Mouse (Mus musculus) brain, embryonic 14.5 days (tissue): Measurements from ENCODE around the gene Sdf2l1.

Experiments used
- CTCF ChIP-seq: fragments of 200-500 bp; IDR thresholded peaks from 2 replicates; pipeline ENCODE4 v1.5.1; 2012; ENCODE audit warnings: inconsistent platforms, mild to moderate bottlenecking, moderate library complexity, borderline replicate concordance; ENCODE audit not compliant: insufficient read depth, insufficient read length; ENCODE audit errors: extremely low read depth
- POLR2A ChIP-seq: fragments of 200-500 bp; IDR thresholded peaks from 2 replicates; pipeline ENCODE4 v1.6.1; 2012; ENCODE audit warnings: mild to moderate bottlenecking, inconsistent platforms, borderline replicate concordance; ENCODE audit not compliant: poor library complexity, insufficient read depth, insufficient read length, severe bottlenecking; ENCODE audit errors: extremely low read depth

- TF ChIP-seq CTCF (no peak), POLR2A (no peak)
These were observed 45.9 kb downstream of the Sdf2l1 start for GRCm38 (mm10) chr16:17086241-17086640.
